Mouse (Mus musculus): ENCODE results near the gene Grk3.

Gene Grk3

GRCm38 (mm10) chr5:112864719-112865367 lies 150.7 kb downstream of the Grk3 start:
- DNase-seq (ENCODE audit: low read depth): no peak
